ENCODE assay signal across 8 mouse cellular contexts in genomic region chr10:7210991-7211695, GRCm38 (mm10). TPM values are rescaled to one million over a fixed set of nuclear protein-coding genes. Genes with fewer than 3 reads are reported as not detected.
DNase-seq lines count a peak whose midpoint lies in the region; ATAC-seq lines count a peak whose summit lies in the region.

No protein-coding gene starts in this region.

- H3K36me3 ChIP-seq in hindbrain, embryonic 12.5 days, result no peaks in the 10 kb centered on the region

- H3K4me2 ChIP-seq in hindbrain, embryonic 12.5 days (replicated peaks), result peak overlapping the region; percentile 96

- H3K9me3 ChIP-seq in hindbrain, embryonic 12.5 days (replicated peaks), result no peaks in the 10 kb centered on the region

- under 1% methylated on average over 41 of the region's 41 CpGs for WGBS in hindbrain, embryonic 12.5 days

- H3K27me3 ChIP-seq in hindbrain, embryonic 12.5 days, result no peaks in the 10 kb centered on the region

- peak overlapping the region; percentile 66 for H3K27ac ChIP-seq in hindbrain, embryonic 12.5 days

- DNase-seq in R1 (ENCODE audit: low read depth, low spot score), result peak; percentile 89
- DNase-seq in cerebellum, postnatal 14 days, result peak; percentile 81
- peak; percentile 31 to 46 for DNase-seq in frontal cortex, postnatal 14 days (ENCODE audit: low spot score in 2 of 2)
- DNase-seq in layer of hippocampus, postnatal 14 days (ENCODE audit: low spot score in 2 of 2), result peak; percentile 58 to 63
- DNase-seq in lung, postnatal 10 days, result peak; percentile 89
- DNase-seq in ovary, postnatal 10 days (ENCODE audit: low spot score), result peak; percentile 61
- peak; percentile 61 to 74 for DNase-seq in thymus, postnatal 10 days (ENCODE audit: low spot score in 2 of 2)

- H3K4me3 ChIP-seq in hindbrain, embryonic 12.5 days, result peak overlapping the region; percentile 72

- peak; percentile 89 for ATAC-seq in hindbrain, embryonic 12.5 days (ENCODE audit: low FRiP score)

- peaks cover 17% of the 10 kb centered on the region for H3K4me1 ChIP-seq in hindbrain, embryonic 12.5 days

- peak overlapping the region; percentile 78 for H3K9ac ChIP-seq in hindbrain, embryonic 12.5 days

RNA-seq across cellular contexts. Expression of gene Cnksr3, which starts 0.9 kb away (rescaled TPM):
- polyA plus RNA-seq in hindbrain, embryonic 12.5 days (2016; fragmentation: Nextera tagmentation; extraction: Ambion mirVana), result 7.3 and 7.7 TPM in 2 replicates
- 10 to 100 TPM; 16.5 to 20.8 TPM for total RNA-seq in layer of hippocampus, postnatal 14 days (2021)

Comparison
In these comparisons a context has a peak if more than half of its experiments do, and no peak if none do; other contexts are left out.
1. Peak in every context shown above with its lines: DNase-seq, ATAC-seq, H3K4me3 ChIP-seq and H3K27ac ChIP-seq.
2. DNase-seq: peak in every context shown above with its lines; median percentile 89 in R1; 89 in lung, postnatal 10 days; 81 in cerebellum, postnatal 14 days; 68 in thymus, postnatal 10 days; 61 in ovary, postnatal 10 days; 60 in layer of hippocampus, postnatal 14 days; 38 in frontal cortex, postnatal 14 days.